Mouse (Mus musculus) heart, postnatal 36 days (tissue): Measurements from ENCODE around the gene Tle6. TPM values are rescaled to one million over a fixed set of nuclear protein-coding genes. Genes with fewer than 3 reads are reported as not detected.
A peak's percentile ranks its signal among the peaks of the same experiment; 100 is the strongest.

Source experiments
- DNase-seq, 2 experiments: peaks; one replicate each; pipeline ENCODE4 v3.0.0; 2021 to 2022
- intact Hi-C: fragments of 180-260 bp; cut with DNase I; formaldehyde crosslinking; loops from one replicate; pipeline ENCODE4 v1.15.1; 2025
- total RNA-seq, 2 experiments: library from RNA; stranded (reverse); gene quantifications; 2 replicates each; pipeline ENCODE4 v1.2.3; 2021

Tle6 gene
- total RNA-seq, 2 experiments from 2014 or later = 7.5 to 8.5 TPM

GRCm38 (mm10) chr10:81568381-81569191 lies 32.3 kb downstream of the Tle6 start:
- no peak for DNase-seq
- intact Hi-C loops = no loop called here

- no peak for DNase-seq
- intact Hi-C loops = no loop called here
Measured at GRCm38 (mm10) chr10:81565257-81566228, 35.3 kb downstream of the Tle6 start.

- DNase-seq = peak in 1 of 2 experiments; percentile 59
- intact Hi-C loops = loop anchor here (5.0 kb wide), 1 partner anchor 38 kb away; the partner anchor contains the start of gene Tle6
Measured at GRCm38 (mm10) chr10:81564734-81565133, 36.1 kb downstream of the Tle6 start.

GRCm38 (mm10) chr10:81564216-81564615 lies 36.7 kb downstream of the Tle6 start:
- intact Hi-C loops = loop anchor here (5.0 kb wide), 1 partner anchor 38 kb away; the partner anchor contains the start of gene Tle6
- DNase-seq = peak; percentile 59 to 63

- no peak for DNase-seq
- intact Hi-C loops = loop anchor here (5.0 kb wide), 1 partner anchor 39 kb away; the partner anchor contains the start of gene Tle6
Measured at GRCm38 (mm10) chr10:81563481-81563880, 37.4 kb downstream of the Tle6 start.

- DNase-seq = no peak
- intact Hi-C loops = loop anchor here (5.0 kb wide), 1 partner anchor 40 kb away; the partner anchor contains the start of gene Tle6
Measured at GRCm38 (mm10) chr10:81562411-81562810, 38.5 kb downstream of the Tle6 start.

GRCm38 (mm10) chr10:81560719-81561459 lies 40.0 kb downstream of the Tle6 start:
- no peak for DNase-seq
- intact Hi-C loops = loop anchor here (5.0 kb wide), 1 partner anchor 41 kb away; the partner anchor contains the start of gene Tle6

- intact Hi-C loops = loop anchor here (5.0 kb wide), 1 partner anchor 42 kb away; the partner anchor contains the start of gene Tle6
- DNase-seq = peak; percentile 77 to 78
Measured at GRCm38 (mm10) chr10:81559627-81560539, 41.0 kb downstream of the Tle6 start.

GRCm38 (mm10) chr10:81559163-81559626 lies 41.7 kb downstream of the Tle6 start, which contains the start of gene Aes:
Gene Aes, plus strand, starts transcription at chr10:81559488.
- intact Hi-C loops = no loop called here

GRCm38 (mm10) chr10:81557491-81557890 lies 43.4 kb downstream of the Tle6 start:
- intact Hi-C loops = no loop called here
- no peak for DNase-seq

More at GRCm38 (mm10) chr10:81559163-81559626, 41.7 kb downstream of the Tle6 start, which contains the start of gene Aes:
- DNase-seq = peak; percentile 86

GRCm38 (mm10) chr10:81556282-81556681 lies 44.6 kb downstream of the Tle6 start:
- intact Hi-C loops = no loop called here
- no peak for DNase-seq

GRCm38 (mm10) chr10:81553807-81554755 lies 46.8 kb downstream of the Tle6 start:
- intact Hi-C loops = no loop called here
- no peak for DNase-seq

GRCm38 (mm10) chr10:81553232-81553631 lies 47.6 kb downstream of the Tle6 start:
- intact Hi-C loops = no loop called here
- no peak for DNase-seq

GRCm38 (mm10) chr10:81551597-81552102 lies 49.2 kb downstream of the Tle6 start:
- intact Hi-C loops = loop anchor here (2.0 kb wide), 2 partner anchors 33 to 49 kb away; no protein-coding TSS in a partner anchor
- DNase-seq = peak; percentile 80 to 81

- peak; percentile 66 to 77 for DNase-seq
Measured at GRCm38 (mm10) chr10:81550257-81550656, 50.6 kb downstream of the Tle6 start.

GRCm38 (mm10) chr10:81548944-81549343 lies 51.9 kb downstream of the Tle6 start:
- no peak for DNase-seq
- intact Hi-C loops = loop anchor here (10.0 kb wide), 1 partner anchor 164 kb away; the partner anchor contains the start of genes Dohh, Gm48551 and Gm48552

More at GRCm38 (mm10) chr10:81550257-81550656, 50.6 kb downstream of the Tle6 start:
- intact Hi-C loops = loop anchor here (2.0 kb wide), 2 partner anchors 31 to 47 kb away; no protein-coding TSS in a partner anchor
